Mouse (Mus musculus): Measurements from ENCODE around the gene Vps72.

The Vps72 gene

DNA sequence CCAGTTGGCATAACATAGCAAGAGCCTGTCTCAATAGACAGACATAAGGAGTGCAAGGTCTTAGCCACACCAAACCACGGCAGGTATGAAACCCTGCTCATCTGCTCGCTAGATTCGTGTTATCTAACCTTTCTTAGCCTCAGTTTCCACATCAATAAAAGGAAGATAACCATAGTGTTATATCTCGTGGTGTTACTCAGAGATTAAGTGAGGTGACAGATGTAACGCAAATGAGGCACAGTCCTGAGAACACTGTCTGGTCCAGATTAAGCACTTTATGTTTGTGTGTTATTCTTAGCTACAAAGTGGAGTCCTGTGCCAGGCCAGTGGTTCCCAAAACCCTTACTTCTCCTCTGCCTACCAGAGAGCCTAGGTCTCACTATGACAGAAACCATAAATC lies 54.0 kb downstream of the Vps72 start:
- no peak for DNase-seq (ENCODE audit: extremely low spot score)

DNA sequence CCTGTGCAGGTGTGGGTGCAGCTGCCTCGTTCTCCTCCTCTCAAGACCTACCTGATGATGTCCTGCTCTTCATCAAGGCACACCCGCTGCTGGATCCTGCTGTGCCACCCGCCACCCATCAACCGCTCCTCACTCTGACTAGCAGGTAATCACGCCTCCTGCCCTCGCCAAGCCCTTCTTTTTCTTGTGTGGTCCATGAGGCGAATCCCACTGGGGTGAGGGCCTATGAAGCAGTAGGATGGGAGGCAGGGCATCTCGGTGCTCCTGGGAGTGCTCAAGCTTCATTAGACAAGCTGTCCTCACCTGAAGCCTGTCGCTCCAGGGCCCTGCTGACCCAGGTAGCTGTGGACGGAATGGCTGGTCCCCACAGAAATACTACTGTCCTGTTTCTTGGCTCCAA lies 59.2 kb downstream of the Vps72 start:
- DNase-seq (ENCODE audit: extremely low spot score), result no peak

DNA sequence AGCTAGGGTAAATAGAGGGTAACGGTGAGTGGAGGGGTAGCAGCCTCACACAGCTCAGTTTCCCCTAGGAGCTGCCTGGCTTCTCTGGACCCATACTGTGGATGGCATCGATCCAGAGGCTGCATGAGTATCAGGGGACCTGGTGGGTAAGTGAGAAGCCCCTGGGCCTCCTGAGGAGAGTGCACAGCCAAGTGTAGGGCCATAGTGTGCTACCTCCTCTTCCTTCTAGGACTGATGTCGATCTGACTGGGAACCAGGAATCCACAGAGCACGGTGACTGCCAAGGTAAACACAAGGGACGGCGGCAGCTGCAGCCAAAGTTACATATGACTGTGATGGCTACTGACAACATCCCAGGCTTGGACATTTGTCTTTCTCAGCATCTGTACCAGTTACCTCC lies 60.3 kb downstream of the Vps72 start:
- DNase-seq (ENCODE audit: extremely low spot score), result no peak
